Mouse (Mus musculus) megakaryocyte, embryonic 14.5 days (primary cell): ENCODE results near the gene Mapre3.

ENCODE experiments used
- FLI1 ChIP-seq: IDR thresholded peaks from 2 replicates; pipeline ENCODE4 v1.6.1; 2012; ENCODE audit warnings: low read length, inconsistent platforms, mixed read lengths
- GATA1 ChIP-seq: IDR thresholded peaks from 3 replicates; pipeline ENCODE4 v1.6.1; 2012; ENCODE audit warnings: mixed read lengths, low read length, inconsistent platforms, borderline replicate concordance

DNA sequence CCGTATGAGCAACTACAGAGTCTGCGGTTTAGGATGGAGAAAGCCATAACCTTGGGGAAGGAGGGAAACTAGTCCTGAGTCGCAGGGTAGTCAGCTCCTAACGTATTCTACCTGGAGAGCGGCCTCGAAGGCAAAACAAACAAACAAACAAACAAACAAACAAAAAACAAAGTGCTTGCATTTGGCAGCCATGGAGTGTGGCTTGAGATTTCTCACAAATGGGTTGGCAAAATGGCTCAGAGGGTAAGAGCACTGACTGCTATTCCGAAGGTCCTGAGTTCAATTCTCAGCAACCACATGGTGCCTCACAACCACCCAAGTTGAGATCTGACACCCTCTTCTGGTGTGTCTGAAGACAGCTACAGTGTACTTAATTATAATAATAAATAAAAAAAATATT, 95.4 kb downstream of the Mapre3 start:
- no peak for TF ChIP-seq FLI1
- TF ChIP-seq GATA1: no peak
